ENCODE assay signal across 18 mouse cellular contexts in the genomic region with DNA sequence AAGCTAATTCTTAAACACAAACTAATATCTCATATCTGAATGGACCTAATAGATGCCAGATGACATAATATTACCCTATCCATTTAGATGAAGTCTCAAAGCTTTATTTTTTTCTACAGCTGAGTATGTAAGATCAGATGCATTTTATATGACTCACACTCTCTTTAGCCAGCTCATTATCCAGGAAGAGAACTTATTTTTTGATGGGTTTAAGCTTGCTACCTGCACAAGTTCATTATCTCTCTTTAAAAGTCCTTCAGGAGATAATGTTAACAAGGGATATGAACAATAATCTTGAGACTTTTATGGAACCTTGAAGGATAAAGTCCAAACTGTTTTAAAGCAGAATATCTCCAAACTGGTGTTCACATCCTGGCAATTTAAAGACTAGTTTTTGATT.
"Had no signal": no experiment of that assay in that cellular context is flagged by ENCODE, and none has a peak within 500 bp of the region (broad histone marks: within the 10 kb centered on the region; RNA-seq: fewer than 3 reads in every experiment).

No protein-coding gene starts in this region.

- ATAC-seq: midbrain, embryonic 16.5 days had no signal

- H3K36me3 ChIP-seq: midbrain, embryonic 10.5 days; midbrain, embryonic 12.5 days; neural tube, embryonic 13.5 days; neural tube, embryonic 15.5 days; stomach, embryonic 15.5 days had no signal

- H3K9me3 ChIP-seq: midbrain, embryonic 10.5 days; midbrain, embryonic 12.5 days; neural tube, embryonic 13.5 days; neural tube, embryonic 15.5 days; stomach, embryonic 15.5 days had no signal

- H3K4me1 ChIP-seq: midbrain, embryonic 10.5 days; neural tube, embryonic 15.5 days; stomach, embryonic 15.5 days had no signal

- H3K4me2 ChIP-seq: lung, embryonic 14.5 days; midbrain, embryonic 12.5 days; neural tube, embryonic 13.5 days; neural tube, embryonic 15.5 days; stomach, embryonic 15.5 days had no signal

- H3K27me3 ChIP-seq: midbrain, embryonic 12.5 days; neural tube, embryonic 13.5 days; neural tube, embryonic 15.5 days; stomach, embryonic 15.5 days had no signal

- H3K9ac ChIP-seq: lung, embryonic 14.5 days; midbrain, embryonic 12.5 days; neural tube, embryonic 13.5 days; neural tube, embryonic 15.5 days; stomach, embryonic 15.5 days had no signal

- DNase-seq: lung, adult 18-20 months; lung, embryonic 14.5 days; lung, postnatal 10 days; lung, postnatal 4 days; midbrain, embryonic 14.5 days; retina, postnatal 1 day; right cerebral cortex, adult 18-20 months; thymus, adult 2 months; thymus, postnatal 25 days; thymus, postnatal 4 days had no signal

- H3K4me3 ChIP-seq: midbrain, embryonic 10.5 days; midbrain, embryonic 12.5 days; myocyte; neural tube, embryonic 13.5 days; neural tube, embryonic 15.5 days; stomach, embryonic 15.5 days had no signal

- H3K27ac ChIP-seq: midbrain, embryonic 10.5 days; midbrain, embryonic 12.5 days; neural tube, embryonic 13.5 days; neural tube, embryonic 15.5 days; stomach, embryonic 15.5 days; stomach, postnatal 0 days had no signal
